Mouse (Mus musculus): ENCODE measurements at regions not wholly inside any gene's neighbourhood (a gene's known extent, or its start where the extent isn't known, plus 50 kb on each side); places are given as distances from the start of the nearest gene placed in this dataset.

DNA sequence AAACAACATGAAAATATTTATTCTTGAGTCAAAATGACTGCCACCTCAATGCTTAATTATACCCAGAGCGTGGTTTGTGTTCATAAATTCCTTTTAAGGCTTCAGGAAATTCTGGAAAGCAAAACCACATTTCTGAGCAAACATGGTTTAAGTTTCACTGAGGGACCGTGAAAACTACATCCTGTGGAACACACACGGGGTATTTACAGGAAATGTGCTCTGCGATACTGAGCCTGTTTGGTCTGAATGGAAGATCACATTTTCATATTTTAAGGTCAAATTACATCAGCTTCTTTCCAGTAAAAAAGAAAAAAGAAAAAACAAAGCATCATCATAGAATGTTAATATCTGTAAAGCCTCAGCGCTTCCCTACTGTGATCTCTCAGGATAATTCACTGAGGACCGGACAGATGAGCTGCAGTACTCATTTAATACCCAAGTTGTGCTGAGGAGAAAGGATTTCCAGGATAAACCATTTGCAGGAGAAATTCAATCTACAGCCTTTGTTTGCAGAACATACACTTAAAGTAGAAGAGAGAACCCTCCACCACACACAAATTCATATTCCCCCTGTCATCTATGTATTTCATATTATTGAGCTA, 709.7 kb downstream of the Diaph3 start:
- TF ChIP-seq USF2 (IDR thresholded peaks at IDR 0.05; ENCODE audit: borderline replicate concordance in 1 of 2, insufficient read depth in 1 of 2, low read depth in 1 of 2, low read length in 2 of 2) (no peak), ZC3H11A (IDR thresholded peaks at IDR 0.05; ENCODE audit: low read depth, low read length) (no peak), SIN3A (IDR thresholded peaks at IDR 0.05; ENCODE audit: low read length) (no peak), CHD1 (IDR thresholded peaks at IDR 0.05; ENCODE audit: low read depth, low read length) (no peak), ZKSCAN1 (IDR thresholded peaks at IDR 0.05; ENCODE audit: low read depth, low read length) (no peak), UBTF (IDR thresholded peaks at IDR 0.05; ENCODE audit: borderline replicate concordance, insufficient read depth, low read depth, low read length) (no peak), E2F4 (IDR thresholded peaks at IDR 0.05; ENCODE audit: borderline replicate concordance, low read depth, low read length) (no peak), KAT2A (conservative IDR thresholded peaks at IDR 0.05; ENCODE audit: low read depth, low read length) (no peak), MYB (IDR thresholded peaks at IDR 0.05; ENCODE audit: low read depth, low read length) (no peak), JUND (IDR thresholded peaks at IDR 0.05; ENCODE audit: low read depth, low read length) (no peak), MXI1 (IDR thresholded peaks at IDR 0.05; ENCODE audit: low read depth, low read length) (no peak), RAD21 (IDR thresholded peaks at IDR 0.05; ENCODE audit: low read depth, low read length) (no peak), MAZ (IDR thresholded peaks at IDR 0.05; ENCODE audit: low read depth, low read length) (no peak), ELF1 (IDR thresholded peaks at IDR 0.05; ENCODE audit: low read depth, low read length) (no peak), ETS1 (IDR thresholded peaks at IDR 0.05; ENCODE audit: low read depth, low read length) (no peak), ZNF384 (IDR thresholded peaks at IDR 0.05; ENCODE audit: low read depth, low read length) (no peak), TAL1 (IDR thresholded peaks at IDR 0.05; ENCODE audit: low read length) (no peak)
- no peak for DNase-seq (ENCODE audit: low read depth, low spot score)
- H3K36me3 ChIP-seq (ENCODE audit: control insufficient read depth in 1 of 2, insufficient read depth in 2 of 2, low read length in 2 of 2) = no peaks in the 10 kb centered on the region
- no peak overlapping the region for H3K4me3 ChIP-seq (ENCODE audit: control insufficient read depth in 1 of 2, insufficient read depth in 1 of 2, low read depth in 2 of 2, low read length in 2 of 2)
- H3K9me3 ChIP-seq (replicated peaks; ENCODE audit: insufficient read depth, low read length) = no peaks in the 10 kb centered on the region
- no peaks in the 10 kb centered on the region for H3K79me2 ChIP-seq (ENCODE audit: control insufficient read depth, insufficient read depth, low read length, poor library complexity)
- H3K4me1 ChIP-seq (ENCODE audit: control insufficient read depth in 1 of 2, insufficient read depth in 2 of 2, low read length in 2 of 2) = no peaks in the 10 kb centered on the region
- no peak overlapping the region for H3K9ac ChIP-seq (ENCODE audit: control insufficient read depth, low read depth, low read length, poor library complexity, severe bottlenecking)
- H3K27ac ChIP-seq (ENCODE audit: control insufficient read depth, low read depth, low read length) = no peak overlapping the region
- no peaks in the 10 kb centered on the region for H3K27me3 ChIP-seq (ENCODE audit: control insufficient read depth in 1 of 2, insufficient read depth in 2 of 2, low read length in 2 of 2)

DNA sequence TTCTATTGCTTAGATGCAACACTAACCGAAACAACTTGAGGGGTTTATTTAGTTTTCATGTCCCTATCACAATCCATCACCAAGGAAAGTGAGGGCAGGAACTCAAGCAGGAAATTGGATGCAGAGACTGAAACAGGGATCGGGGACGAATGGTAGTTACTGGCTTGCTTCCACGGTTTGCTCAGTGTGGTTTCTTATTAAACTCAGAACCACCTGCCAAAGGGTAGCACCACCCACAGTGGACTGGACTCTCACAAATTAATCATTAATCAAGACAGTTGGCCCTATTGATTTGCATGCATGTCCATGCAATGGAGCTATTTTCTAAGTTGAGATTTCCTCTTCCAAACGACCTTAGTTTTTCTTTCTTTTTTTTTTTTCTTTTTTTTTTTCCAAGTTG, 719.2 kb downstream of the Diaph3 start:
- H3K9me3 ChIP-seq (replicated peaks; ENCODE audit: insufficient read depth, low read length) = no peaks in the 10 kb centered on the region
- DNase-seq (ENCODE audit: low read depth, low spot score) = no peak
- H3K9ac ChIP-seq (ENCODE audit: control insufficient read depth, low read depth, low read length, poor library complexity, severe bottlenecking) = no peak overlapping the region
- no peak overlapping the region for H3K27ac ChIP-seq (ENCODE audit: control insufficient read depth, low read depth, low read length)
- H3K4me3 ChIP-seq (ENCODE audit: control insufficient read depth in 1 of 2, insufficient read depth in 1 of 2, low read depth in 2 of 2, low read length in 2 of 2) = no peak overlapping the region
- H3K4me1 ChIP-seq (ENCODE audit: control insufficient read depth in 1 of 2, insufficient read depth in 2 of 2, low read length in 2 of 2) = no peaks in the 10 kb centered on the region
- no peaks in the 10 kb centered on the region for H3K79me2 ChIP-seq (ENCODE audit: control insufficient read depth, insufficient read depth, low read length, poor library complexity)
- H3K27me3 ChIP-seq (ENCODE audit: control insufficient read depth in 1 of 2, insufficient read depth in 2 of 2, low read length in 2 of 2) = no peaks in the 10 kb centered on the region
- no peak for TF ChIP-seq ZKSCAN1 (IDR thresholded peaks at IDR 0.05; ENCODE audit: low read depth, low read length)
- no peak for TF ChIP-seq TBP (IDR thresholded peaks at IDR 0.05; ENCODE audit: low read depth, low read length)
- TF ChIP-seq BHLHE40 (IDR thresholded peaks at IDR 0.05; ENCODE audit: borderline replicate concordance, low read depth, low read length) = no peak
- no peak for TF ChIP-seq SMC3 (IDR thresholded peaks at IDR 0.05; ENCODE audit: low read depth, low read length)
- TF ChIP-seq UBTF (IDR thresholded peaks at IDR 0.05; ENCODE audit: borderline replicate concordance, insufficient read depth, low read depth, low read length) = no peak
- no peak for TF ChIP-seq MYC (IDR thresholded peaks at IDR 0.05; ENCODE audit: low read depth, low read length)
- no peak for TF ChIP-seq ZMIZ1 (IDR thresholded peaks at IDR 0.05; ENCODE audit: low read depth, low read length)
- H3K36me3 ChIP-seq (ENCODE audit: control insufficient read depth in 1 of 2, insufficient read depth in 2 of 2, low read length in 2 of 2) = no peaks in the 10 kb centered on the region

Data from MEL (cell line).